Mouse (Mus musculus): ENCODE results near the gene Kif7. TPM values are rescaled to one million over a fixed set of nuclear protein-coding genes. Genes with fewer than 3 reads are reported as not detected.

The Kif7 gene
- 1.7 TPM for polyA plus RNA-seq (2017; shearing (Covaris generic))

DNA sequence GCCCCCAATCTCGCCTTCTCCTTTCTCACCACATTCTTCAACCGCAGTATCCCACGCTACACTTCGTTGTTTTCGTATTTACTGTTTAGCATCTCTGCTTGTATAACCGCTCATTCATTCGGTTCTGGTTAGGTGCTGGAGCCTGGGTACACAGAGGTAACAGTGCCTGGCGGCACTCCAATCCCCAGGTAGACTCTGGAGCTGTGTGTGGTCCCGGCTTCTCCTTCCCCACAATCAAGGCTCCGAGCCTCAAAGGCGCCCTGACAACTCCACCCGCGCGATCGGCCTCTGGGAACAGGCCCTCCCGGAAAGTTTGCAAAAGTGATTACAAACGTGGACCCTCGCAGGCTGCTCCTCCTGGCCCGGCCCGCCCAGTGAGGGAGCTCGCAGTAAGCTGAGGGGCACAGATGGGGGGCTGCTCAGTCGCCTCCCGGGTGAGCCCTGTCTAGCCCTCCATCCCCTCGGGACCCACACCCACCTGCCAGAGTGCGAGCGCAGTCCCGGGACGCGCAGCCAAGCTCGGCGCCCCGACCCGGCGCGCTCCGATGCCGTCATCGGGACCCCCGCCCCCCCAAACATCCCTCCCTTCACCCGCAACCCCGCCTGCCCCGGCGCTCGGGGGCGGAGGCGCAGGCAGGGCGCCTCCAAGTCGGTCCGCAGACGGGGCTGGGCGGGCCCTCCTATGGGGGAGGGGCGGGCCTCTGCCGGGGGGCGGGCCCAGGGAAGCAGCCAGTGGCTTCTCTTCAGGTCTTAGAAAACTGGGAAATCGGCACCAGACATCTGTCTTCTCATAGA is at the start of gene Kif7:
Gene Kif7 (minus strand): TSS at position 534 of the 795 bp plus-strand sequence.

GRCm38 (mm10) chr7:79742659-79743536 is 27.4 kb upstream of the Kif7 start, which contains the start of the genes Pex11a and Wdr93:
Pex11a (minus strand) TSS chr7:79743131.
Wdr93 (plus strand) TSS chr7:79743163.

GRCm38 (mm10) chr7:79732622-79733021 is 17.1 kb upstream of the Kif7 start, which contains the start of gene Plin1:
Plin1 (minus strand) TSS chr7:79732903.

DNA sequence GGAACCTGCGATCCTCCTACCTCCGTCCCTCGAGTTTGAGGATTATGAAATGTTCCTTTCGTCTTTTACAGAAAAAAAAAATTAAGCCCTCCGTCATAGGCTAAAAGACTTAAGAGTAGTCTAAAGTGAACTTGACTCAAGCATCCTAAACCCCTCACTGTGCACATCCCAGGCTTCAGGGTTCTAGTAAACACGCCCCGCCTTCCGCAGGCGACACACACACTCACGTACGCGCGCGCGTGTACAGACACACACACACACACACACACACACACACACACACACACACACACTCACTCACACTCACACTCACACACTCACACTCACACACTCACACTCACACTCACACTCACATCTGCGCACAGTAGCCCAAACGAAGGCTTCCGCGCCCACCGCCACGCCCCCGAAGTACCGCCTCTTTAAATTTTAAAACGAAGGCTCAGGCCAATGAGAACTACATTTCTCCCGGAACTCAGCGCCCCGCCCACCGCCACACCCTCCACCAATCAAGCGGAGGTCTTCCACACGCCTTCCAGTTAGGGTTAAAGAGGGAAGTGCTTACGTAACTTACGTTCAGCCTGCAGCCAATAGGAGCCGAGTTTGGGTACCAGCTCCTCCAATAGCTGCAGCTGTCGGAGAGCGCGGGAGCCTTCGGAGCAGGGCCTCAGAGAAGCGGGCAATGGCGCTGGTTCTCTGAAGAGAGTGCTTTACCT is 55.8 kb downstream of the Kif7 start, which contains the start of gene Ticrr:
Gene Ticrr (plus strand): TSS at position 619 of the 713 bp plus-strand sequence.

Other genes starting within 250 kb of the Kif7 start
- gene Polg, start 249.4 kb downstream of the Kif7 start, polyA plus RNA-seq (2017; shearing (Covaris generic)): 148 TPM
- not detected for gene Rhcg, start 98.1 kb downstream of the Kif7 start, polyA plus RNA-seq (2017; shearing (Covaris generic))
- 2.4 TPM for gene Ticrr, start 55.5 kb downstream of the Kif7 start, polyA plus RNA-seq (2017; shearing (Covaris generic))
- not detected for gene Plin1, start 17.2 kb upstream of the Kif7 start, polyA plus RNA-seq (2017; shearing (Covaris generic))
- gene Pex11a, start 27.4 kb upstream of the Kif7 start, polyA plus RNA-seq (2017; shearing (Covaris generic)): 3.0 TPM
- 0.18 TPM for gene Wdr93, start 27.4 kb upstream of the Kif7 start, polyA plus RNA-seq (2017; shearing (Covaris generic))
- not detected for gene Mesp1, start 78.1 kb upstream of the Kif7 start, polyA plus RNA-seq (2017; shearing (Covaris generic))
- 0.08 TPM for gene Mesp2, start 95.0 kb upstream of the Kif7 start, polyA plus RNA-seq (2017; shearing (Covaris generic))
- gene Anpep, start 145.3 kb upstream of the Kif7 start, polyA plus RNA-seq (2017; shearing (Covaris generic)): 0.10 TPM
- 27.2 TPM for gene Ap3s2, start 204.9 kb upstream of the Kif7 start, polyA plus RNA-seq (2017; shearing (Covaris generic))
- 0.30 TPM for gene Arpin, start 219.6 kb upstream of the Kif7 start, polyA plus RNA-seq (2017; shearing (Covaris generic))